Mouse (Mus musculus) stomach, adult 2 months (tissue): Measurements from ENCODE around the gene Cyp4a31. TPM values are rescaled to one million over a fixed set of nuclear protein-coding genes. Genes with fewer than 3 reads are reported as not detected.

Source experiments
- polyA plus RNA-seq: library from polyadenylated mRNA; depleted of rRNA; stranded (reverse); fragments of >200 nt; gene quantifications from 2 replicates; pipeline ENCODE4 v1.2.3, GENCODE M21; 2012; rRNA removed

Gene Cyp4a31
- not detected in 2 replicates for polyA plus RNA-seq

GRCm38 (mm10) chr4:115563401-115563800 lies at the start of gene Cyp4a31:
Cyp4a31 (plus strand) TSS chr4:115563649.

GRCm38 (mm10) chr4:115518000-115518399 lies 45.4 kb upstream of the Cyp4a31 start, which contains the start of gene Cyp4a10:
Cyp4a10 (plus strand) TSS chr4:115518264.

GRCm38 (mm10) chr4:115600611-115601010 lies 37.2 kb downstream of the Cyp4a31 start, which contains the start of gene Cyp4a32:
Cyp4a32 (plus strand) TSS chr4:115600969.

Other genes with a start within 250 kb of the Cyp4a31 start
- gene Cyp4a12b, start 152.0 kb upstream of the Cyp4a31 start, polyA plus RNA-seq: 0.08 TPM in 1 of 2 replicates, not detected in the other
- not detected in 2 replicates for gene Cyp4a30b, start 111.0 kb upstream of the Cyp4a31 start, polyA plus RNA-seq
- not detected in 2 replicates for gene Cyp4a14, start 67.5 kb upstream of the Cyp4a31 start, polyA plus RNA-seq
- 0.10 and 0.26 TPM in 2 replicates for gene Cyp4a10, start 45.4 kb upstream of the Cyp4a31 start, polyA plus RNA-seq
- gene Cyp4a32, start 37.3 kb downstream of the Cyp4a31 start, polyA plus RNA-seq: 0.14 and 0.26 TPM in 2 replicates
- 5.7 and 8.5 TPM in 2 replicates for gene Cyp4b1, start 84.1 kb downstream of the Cyp4a31 start, polyA plus RNA-seq
- 5.6 and 5.9 TPM in 2 replicates for gene Efcab14, start 174.1 kb downstream of the Cyp4a31 start, polyA plus RNA-seq
- gene Tex38, start 217.4 kb downstream of the Cyp4a31 start, polyA plus RNA-seq: not detected in 2 replicates
- 7.7 and 18.9 TPM in 2 replicates for gene Atpaf1, start 221.2 kb downstream of the Cyp4a31 start, polyA plus RNA-seq